Mouse (Mus musculus) cortical plate, adult 2 months (tissue): ENCODE data around the gene Phldb3.

Experiments
- CTCF ChIP-seq: fragments of 200-500 bp; IDR thresholded peaks from 2 replicates; pipeline ENCODE4 v1.5.1; 2011; ENCODE audit warnings: mild to moderate bottlenecking, control low read depth, low read length; ENCODE audit not compliant: insufficient read depth; ENCODE audit errors: extremely low read depth
- POLR2A ChIP-seq: fragments of 200-500 bp; IDR thresholded peaks from 2 replicates; pipeline ENCODE4 v1.6.1; 2011; ENCODE audit warnings: mild to moderate bottlenecking, low read length, control low read depth; ENCODE audit not compliant: insufficient read depth; ENCODE audit errors: extremely low read depth

DNA sequence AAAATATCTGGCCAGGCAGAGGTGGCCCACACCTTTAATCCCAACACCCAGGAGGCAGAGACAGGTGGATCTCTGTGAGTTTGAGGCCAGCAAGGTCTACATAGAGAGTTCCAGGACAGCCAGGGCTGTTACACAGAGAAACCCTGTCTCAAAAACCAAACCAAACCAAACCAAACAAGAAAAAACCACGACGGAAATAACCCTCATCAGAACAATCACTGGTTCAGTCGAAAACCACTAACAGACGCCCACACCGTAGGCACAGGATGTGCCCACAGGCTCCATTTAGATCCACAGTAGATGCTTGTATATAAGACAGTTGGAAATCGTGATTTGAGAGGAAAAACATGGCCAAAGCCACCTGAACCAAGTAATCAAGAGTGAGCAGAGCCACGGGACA is 34.4 kb downstream of the Phldb3 start:
- TF ChIP-seq POLR2A (no peak), CTCF (no peak)
